Mouse (Mus musculus) heart, embryonic 12.5 days (tissue): ENCODE measurements around the gene Frs2. TPM values are rescaled to one million over a fixed set of nuclear protein-coding genes. Genes with fewer than 3 reads are reported as not detected.

Experiments used
- ATAC-seq: fragments of 200-750 bp; cut with Nextera tagmentation; 2 replicates; pipeline ENCODE4 v1.8.0; 2017; ENCODE audit warnings: moderate TSS enrichment, moderate library complexity; ENCODE audit not compliant: insufficient number of reproducible peaks, low FRiP score
- H3K27ac ChIP-seq: fragments of 300-500 bp; sonication (generic); 2 replicates; pipeline ENCODE4 v1.5.1; 2016; ENCODE audit warnings: mild to moderate bottlenecking, moderate library complexity; ENCODE audit not compliant: poor library complexity, severe bottlenecking
- H3K27me3 ChIP-seq: fragments of 300-500 bp; sonication (generic); replicated peaks from 2 replicates; pipeline ENCODE4 v1.6.1; 2016; ENCODE audit warnings: mild to moderate bottlenecking, moderate library complexity
- H3K36me3 ChIP-seq: fragments of 300-500 bp; sonication (generic); 2 replicates; pipeline ENCODE4 v1.6.1; 2016; ENCODE audit warnings: mild to moderate bottlenecking, moderate library complexity
- H3K4me1 ChIP-seq: fragments of 300-500 bp; sonication (generic); replicated peaks from 2 replicates; pipeline ENCODE4 v1.6.1; 2016; ENCODE audit warnings: mild to moderate bottlenecking
- H3K4me2 ChIP-seq: fragments of 300-500 bp; sonication (generic); 2 replicates; pipeline ENCODE4 v1.6.1; 2016; ENCODE audit warnings: mild to moderate bottlenecking, moderate library complexity
- H3K4me3 ChIP-seq: fragments of 300-500 bp; sonication (generic); 2 replicates; pipeline ENCODE4 v1.5.1; 2016; ENCODE audit warnings: mild to moderate bottlenecking
- H3K9ac ChIP-seq: fragments of 300-500 bp; sonication (generic); 2 replicates; pipeline ENCODE4 v1.6.1; 2016; ENCODE audit warnings: mild to moderate bottlenecking, moderate library complexity
- H3K9me3 ChIP-seq: fragments of 300-500 bp; sonication (generic); replicated peaks from 2 replicates; pipeline ENCODE4 v1.6.1; 2016; ENCODE audit warnings: mild to moderate bottlenecking, moderate library complexity
- WGBS: fragments of 180-500 bp; shearing (Covaris S2); methylation state at CpG from one replicate; pipeline ENCODE4 v1.1.7; 2016; 5-methylcytosine and 5-hydroxymethylcytosine counted together
- polyA plus RNA-seq: library from polyadenylated mRNA; unstranded; fragments of >200 nt; fragmentation: Nextera tagmentation; extraction: Ambion mirVana; gene quantifications from 2 replicates; pipeline ENCODE4 v1.2.1, GENCODE M21; 2016

Frs2 gene
- polyA plus RNA-seq, 1 experiment from 2014 or later, result 23.4 TPM

DNA sequence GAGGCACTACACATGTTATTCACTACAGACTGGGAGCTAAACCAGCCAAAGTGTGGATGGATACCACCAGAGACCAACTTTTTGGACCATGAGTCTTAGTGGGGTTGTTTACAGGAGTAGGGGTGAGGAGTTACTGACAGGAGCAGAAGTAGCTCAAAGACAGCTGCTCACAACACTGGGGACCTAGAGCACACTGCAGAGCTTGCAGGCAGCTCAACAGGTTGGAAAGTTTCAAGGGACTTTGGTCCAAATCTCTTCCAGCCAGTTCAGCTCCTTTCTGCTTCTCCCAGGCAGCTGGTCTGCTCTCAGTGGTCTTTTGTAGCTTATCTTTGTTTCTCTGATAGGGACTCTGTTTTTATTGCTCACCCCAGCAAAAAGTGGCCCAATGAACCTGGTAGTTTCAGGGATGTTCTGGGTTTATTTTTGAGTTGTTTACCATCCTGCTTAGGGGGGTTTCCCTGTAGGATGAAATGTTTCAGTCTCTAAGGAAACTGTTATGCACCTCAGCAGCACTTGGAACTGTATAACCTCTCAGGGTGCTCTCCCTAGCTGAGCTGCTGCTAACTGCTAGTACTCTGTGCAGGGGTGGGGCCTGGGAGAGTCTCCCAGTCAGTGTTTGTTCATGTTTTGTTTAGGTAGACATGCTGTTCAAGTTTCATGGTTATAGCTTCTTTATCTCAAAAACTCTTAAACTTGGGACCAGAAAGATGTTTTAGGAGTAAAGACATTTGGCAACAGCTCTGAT, 44.3 kb downstream of the Frs2 start:
- Histone ChIP-seq H3K27ac (peak overlapping the region; percentile 80), H3K4me3 (no peak overlapping the region), H3K9me3 (no peaks in the 10 kb centered on the region), H3K27me3 (no peaks in the 10 kb centered on the region), H3K36me3 (0 out of 2 replicates have a peak, but pooled peaks cover 3% of the 10 kb centered on the region), H3K4me1 (peaks cover 50% of the 10 kb centered on the region), H3K9ac (no peak overlapping the region), H3K4me2 (0 out of 2 replicates have a peak overlapping the region, but pooled peaks have one; percentile 2)
- peak; percentile 72 for ATAC-seq

DNA sequence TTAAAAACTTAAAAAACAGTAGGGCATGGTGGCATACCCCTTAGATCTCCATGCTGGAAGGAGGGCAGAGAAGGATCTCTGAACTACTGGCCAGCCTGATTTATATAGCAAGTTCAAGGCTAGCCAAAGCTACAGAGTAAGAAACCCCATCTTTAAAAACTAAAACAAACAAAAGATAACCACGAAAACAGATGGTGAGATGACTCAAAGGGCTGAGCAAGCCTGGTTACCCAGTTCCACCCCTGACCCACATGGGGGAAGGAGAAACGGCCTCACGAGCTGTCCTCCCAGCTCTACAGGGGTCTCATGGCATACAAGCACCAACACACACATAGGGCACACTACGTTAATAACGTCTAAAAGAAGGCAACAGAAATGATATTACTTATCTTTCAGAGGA, 48.2 kb downstream of the Frs2 start:
- no peak overlapping the region for H3K4me3 ChIP-seq
- no peak overlapping the region for H3K9ac ChIP-seq
- H3K27ac ChIP-seq, result no peak overlapping the region
- WGBS, result 67% methylated on average over 5 of the region's 5 CpGs
- H3K9me3 ChIP-seq, result no peaks in the 10 kb centered on the region
- no peaks in the 10 kb centered on the region for H3K27me3 ChIP-seq
- H3K4me1 ChIP-seq, result peaks cover 33% of the 10 kb centered on the region
- ATAC-seq, result no peak
- H3K4me2 ChIP-seq, result no peak overlapping the region
- H3K36me3 ChIP-seq, result peaks cover 6% of the 10 kb centered on the region; the same call in 1 of the 2 replicates

DNA sequence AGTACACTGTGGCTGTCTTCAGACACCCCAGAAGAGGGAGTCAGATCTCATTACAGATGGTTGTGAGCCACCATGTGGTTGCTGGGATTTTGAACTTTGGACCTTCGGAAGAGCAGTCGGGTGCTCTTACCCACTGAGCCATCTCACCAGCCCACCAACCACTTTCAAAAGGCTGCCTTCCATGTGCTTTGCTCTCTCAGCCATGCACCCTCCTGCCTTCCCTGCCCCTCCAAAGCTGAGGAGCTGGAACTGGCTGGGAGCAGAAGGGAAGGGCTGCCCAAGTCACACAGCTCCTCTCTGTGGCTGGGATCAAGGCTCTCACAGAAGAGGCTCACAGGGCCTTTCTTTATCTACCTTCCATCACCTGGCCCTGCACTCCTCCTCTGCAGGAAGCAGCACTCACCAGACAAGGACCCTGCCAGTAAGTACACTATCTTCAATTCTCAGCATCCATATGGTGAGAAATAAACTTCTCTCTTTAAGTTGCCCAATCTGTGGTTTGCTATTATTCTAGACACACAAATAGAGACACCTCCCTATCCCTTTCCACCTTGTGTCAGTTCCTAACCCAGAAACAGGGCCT, 51.1 kb downstream of the Frs2 start:
- Histone ChIP-seq H3K4me1 (peaks cover 21% of the 10 kb centered on the region), H3K36me3 (peaks cover 22% of the 10 kb centered on the region), H3K4me2 (no peak overlapping the region), H3K27me3 (no peaks in the 10 kb centered on the region), H3K9me3 (no peaks in the 10 kb centered on the region), H3K27ac (no peak overlapping the region), H3K4me3 (no peak overlapping the region), H3K9ac (no peak overlapping the region)
- ATAC-seq, result peak; percentile 60
- 83% methylated on average over 2 of the region's 2 CpGs for whole genome bisulfite sequencing

DNA sequence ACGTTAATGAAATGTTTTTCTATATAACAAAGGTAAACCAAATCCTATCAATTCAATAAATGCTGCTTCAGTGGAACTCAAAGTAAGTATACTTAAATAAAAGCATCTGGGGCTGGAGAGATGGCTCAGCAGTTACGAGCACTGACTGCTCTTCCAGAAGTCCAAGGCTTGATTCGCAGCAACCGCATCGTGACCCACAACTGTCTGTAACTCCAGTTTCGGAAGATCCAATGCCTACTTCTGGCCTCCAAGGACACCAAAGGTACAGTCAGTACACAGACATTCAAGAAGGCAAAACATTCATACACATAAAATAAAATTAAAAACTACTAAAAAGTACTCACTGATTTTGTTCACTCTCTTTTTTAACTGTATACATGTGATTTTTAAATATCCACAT, 52.2 kb downstream of the Frs2 start:
- WGBS, result 91% methylated on average over 6 of the region's 6 CpGs
- H3K36me3 ChIP-seq, result peaks cover 29% of the 10 kb centered on the region
- H3K9me3 ChIP-seq, result no peaks in the 10 kb centered on the region
- H3K9ac ChIP-seq, result no peak overlapping the region
- H3K4me3 ChIP-seq, result no peak overlapping the region
- no peak for ATAC-seq
- no peak overlapping the region for H3K4me2 ChIP-seq
- H3K27ac ChIP-seq, result no peak overlapping the region
- H3K27me3 ChIP-seq, result no peaks in the 10 kb centered on the region
- H3K4me1 ChIP-seq, result peaks cover 27% of the 10 kb centered on the region

DNA sequence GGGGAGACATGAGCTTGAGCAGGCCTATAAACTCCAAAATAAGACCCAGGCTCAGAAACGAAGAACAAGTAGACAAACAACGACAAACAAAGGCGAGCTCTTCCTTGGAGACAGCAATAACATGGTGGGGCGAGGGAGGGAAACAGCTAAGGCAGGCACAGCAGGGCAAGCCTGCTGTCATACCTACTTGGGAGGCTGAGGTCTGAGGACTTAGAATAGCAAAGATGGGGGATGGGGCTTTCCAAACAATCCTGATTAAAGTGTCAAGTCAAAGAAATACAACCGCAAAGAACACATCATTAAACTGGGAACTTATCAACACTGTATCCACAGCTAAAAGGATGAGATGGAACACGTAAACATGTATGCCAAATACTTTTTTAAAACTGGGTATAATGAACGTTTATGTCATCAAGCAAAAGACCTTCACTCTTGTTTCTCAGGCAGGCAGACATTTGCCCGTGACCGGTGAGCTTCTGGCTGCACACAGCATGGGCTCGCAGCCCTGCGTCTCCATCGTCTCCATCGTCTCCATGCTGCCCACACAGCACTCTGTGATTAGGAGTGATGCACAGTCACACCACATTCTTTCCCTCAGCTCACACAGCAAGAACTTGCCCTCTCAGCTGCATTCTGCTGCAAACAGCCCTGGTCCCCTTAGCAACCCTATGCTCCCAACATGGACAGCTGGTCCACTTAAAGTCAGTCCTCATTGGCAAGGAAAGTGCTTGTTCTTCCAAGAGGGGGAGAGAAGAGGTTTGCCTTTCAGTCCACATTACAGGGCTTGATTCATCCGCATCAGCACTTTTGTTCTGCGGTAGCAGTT, 53.6 kb downstream of the Frs2 start:
- Histone ChIP-seq H3K36me3 (peaks cover 31% of the 10 kb centered on the region), H3K9me3 (no peaks in the 10 kb centered on the region), H3K27ac (peak overlapping the region; percentile 64), H3K27me3 (no peaks in the 10 kb centered on the region), H3K9ac (no peak overlapping the region), H3K4me1 (peaks cover 29% of the 10 kb centered on the region), H3K4me3 (no peak overlapping the region), H3K4me2 (peak overlapping the region; percentile 29; the same call in 1 of the 2 replicates)
- 33% methylated on average over 15 of the region's 15 CpGs for WGBS
- ATAC-seq, result 0 out of 2 replicates have a peak, but pooled peaks have one; percentile 46

DNA sequence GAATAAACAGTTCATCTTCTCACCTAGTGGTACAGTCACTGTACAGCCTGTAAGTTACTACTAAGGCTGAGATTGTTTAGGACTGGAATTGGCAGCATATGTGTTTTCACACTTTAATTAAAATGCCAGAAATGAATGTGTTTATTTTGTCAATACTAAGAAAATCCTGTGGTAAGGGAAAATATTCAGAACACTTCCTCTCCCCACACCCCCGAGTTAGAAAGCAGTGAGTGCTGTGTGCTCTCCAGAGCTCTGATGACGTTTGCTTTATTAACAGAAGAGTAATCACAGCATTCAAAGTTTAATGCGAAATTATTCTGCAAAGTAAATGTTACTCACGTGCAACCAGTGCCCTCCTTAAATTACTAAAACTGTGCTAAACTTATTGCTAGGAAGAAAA, 58.7 kb downstream of the Frs2 start:
- WGBS, result 81% methylated on average over 4 of the region's 4 CpGs
- no peak overlapping the region for H3K9ac ChIP-seq
- peaks cover 18% of the 10 kb centered on the region for H3K4me1 ChIP-seq
- H3K9me3 ChIP-seq, result no peaks in the 10 kb centered on the region
- peaks cover 56% of the 10 kb centered on the region for H3K36me3 ChIP-seq
- H3K27ac ChIP-seq, result no peak overlapping the region
- H3K4me2 ChIP-seq, result no peak overlapping the region
- no peaks in the 10 kb centered on the region for H3K27me3 ChIP-seq
- no peak for ATAC-seq
- no peak overlapping the region for H3K4me3 ChIP-seq

DNA sequence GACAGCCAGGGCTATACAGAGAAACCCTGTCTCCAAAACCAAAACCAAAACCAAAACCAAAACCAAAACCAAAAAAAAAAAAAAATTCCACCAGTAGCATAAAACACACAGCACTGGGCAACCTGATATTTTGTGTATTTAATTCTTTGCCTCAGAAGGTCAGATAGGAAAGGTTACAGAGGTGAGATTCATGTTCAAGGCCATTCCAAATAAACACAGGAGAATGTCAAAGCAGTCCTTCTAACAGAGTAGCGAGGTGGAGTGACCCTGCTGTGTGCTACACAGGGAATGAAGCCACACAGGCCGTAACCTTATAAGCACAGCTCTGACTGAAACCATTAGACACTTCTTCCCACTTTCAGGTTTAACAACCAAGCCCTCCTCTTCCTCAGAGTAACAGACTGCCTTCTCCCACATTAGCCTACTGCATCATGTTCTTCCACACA, 66.4 kb downstream of the Frs2 start:
- 76% methylated on average over 2 of the region's 2 CpGs for WGBS
- no peak overlapping the region for H3K27ac ChIP-seq

DNA sequence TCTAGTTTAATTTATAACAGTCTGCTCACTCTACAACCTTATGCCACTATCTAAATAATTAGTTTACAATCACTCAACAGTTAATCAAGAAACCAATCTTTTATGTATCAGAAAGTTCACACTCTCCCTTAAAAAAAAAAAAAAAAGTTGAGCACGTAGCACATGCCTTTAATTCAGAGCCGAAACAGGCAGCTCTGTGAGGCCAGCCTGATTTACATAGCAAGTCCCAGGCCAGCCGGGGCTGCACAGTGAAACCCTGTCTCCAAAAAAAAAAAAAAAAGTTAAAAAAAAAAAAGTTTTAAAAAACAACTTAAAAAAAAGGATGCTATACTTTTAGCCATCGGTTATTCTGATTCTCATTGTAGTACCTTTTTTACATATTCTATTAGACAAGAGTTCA, 67.0 kb downstream of the Frs2 start:
- Histone ChIP-seq H3K36me3 (peaks cover 68% of the 10 kb centered on the region), H3K27me3 (no peaks in the 10 kb centered on the region), H3K27ac (no peak overlapping the region), H3K4me2 (no peak overlapping the region), H3K4me1 (peaks cover 5% of the 10 kb centered on the region; the same call in 1 of the 2 replicates), H3K4me3 (no peak overlapping the region), H3K9ac (no peak overlapping the region), H3K9me3 (no peaks in the 10 kb centered on the region)
- WGBS, result 86% methylated on average over 4 of the region's 4 CpGs
- ATAC-seq, result no peak

More for the DNA sequence above, 66.4 kb downstream of the Frs2 start:
- H3K27me3 ChIP-seq, result no peaks in the 10 kb centered on the region
- H3K9me3 ChIP-seq, result no peaks in the 10 kb centered on the region
- H3K36me3 ChIP-seq, result peaks cover 63% of the 10 kb centered on the region
- no peak overlapping the region for H3K9ac ChIP-seq
- no peak overlapping the region for H3K4me2 ChIP-seq
- H3K4me1 ChIP-seq, result peaks cover 5% of the 10 kb centered on the region; the same call in 1 of the 2 replicates
- no peak overlapping the region for H3K4me3 ChIP-seq
- no peak for ATAC-seq

DNA sequence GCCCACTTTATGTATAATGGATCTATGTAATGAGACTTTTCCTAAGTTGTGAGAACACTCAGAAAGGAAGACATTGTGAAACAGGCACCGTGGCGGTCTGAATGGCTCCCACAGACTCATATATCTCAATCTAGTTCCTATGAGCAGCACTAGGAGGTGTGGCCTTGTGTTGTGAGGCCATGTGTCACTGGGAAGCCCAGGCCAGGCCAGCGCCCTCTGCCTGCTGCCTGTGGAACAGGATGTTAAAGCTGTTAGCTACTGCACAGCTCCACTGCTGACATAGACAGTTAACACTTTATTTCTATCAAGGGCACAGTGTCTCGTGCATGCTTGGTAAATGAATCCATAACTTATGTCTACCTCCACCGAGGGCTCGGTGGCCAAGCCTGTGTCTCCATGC, 70.0 kb downstream of the Frs2 start:
- Histone ChIP-seq H3K27me3 (no peaks in the 10 kb centered on the region), H3K9me3 (no peaks in the 10 kb centered on the region), H3K4me1 (peaks cover 15% of the 10 kb centered on the region), H3K9ac (no peak overlapping the region), H3K4me2 (no peak overlapping the region), H3K36me3 (peaks cover 67% of the 10 kb centered on the region), H3K27ac (no peak overlapping the region), H3K4me3 (no peak overlapping the region)
- 0 out of 2 replicates have a peak, but pooled peaks have one; percentile 60 for ATAC-seq
- 74% methylated on average over 6 of the region's 6 CpGs for WGBS

DNA sequence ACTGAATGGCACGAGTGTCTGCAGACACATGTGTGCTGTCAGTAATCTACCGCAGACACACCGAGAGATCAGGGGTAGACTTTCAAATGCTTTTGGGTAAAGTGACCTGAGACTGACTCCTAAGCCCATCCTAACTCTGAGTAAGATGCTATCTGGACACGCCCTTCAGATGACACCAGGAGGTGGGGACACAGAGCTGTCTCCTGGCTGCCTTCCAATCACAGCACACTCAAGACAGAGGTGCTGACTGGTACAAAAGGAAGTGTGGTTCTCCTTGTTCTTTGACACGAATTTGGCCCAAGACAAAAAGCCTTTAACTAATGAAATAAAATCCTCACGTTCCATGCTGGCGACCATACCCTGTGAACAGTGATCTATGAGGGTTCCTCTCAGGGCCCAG, 75.2 kb downstream of the Frs2 start:
- ATAC-seq, result no peak
- no peak overlapping the region for H3K27ac ChIP-seq
- peaks cover 18% of the 10 kb centered on the region for H3K4me1 ChIP-seq
- no peak overlapping the region for H3K9ac ChIP-seq
- no peak overlapping the region for H3K4me2 ChIP-seq
- H3K4me3 ChIP-seq, result no peak overlapping the region
- H3K27me3 ChIP-seq, result no peaks in the 10 kb centered on the region
- H3K9me3 ChIP-seq, result no peaks in the 10 kb centered on the region
- H3K36me3 ChIP-seq, result peaks cover 77% of the 10 kb centered on the region
- 61% methylated on average over 7 of the region's 7 CpGs for whole genome bisulfite sequencing
